Mouse (Mus musculus) lung, postnatal 0 days (tissue): ENCODE data around the gene Vipr2. TPM values are rescaled to one million over a fixed set of nuclear protein-coding genes. Genes with fewer than 3 reads are reported as not detected.

Source experiments
- ATAC-seq: fragments of 200-750 bp; cut with Nextera tagmentation; 2 replicates; pipeline ENCODE4 v1.8.0; 2017; ENCODE audit warnings: moderate library complexity
- DNase-seq: peaks from one replicate; pipeline ENCODE4 v3.0.0-alpha.2; 2016; ENCODE audit warnings: low spot score
- H3K27ac ChIP-seq: fragments of 300-500 bp; sonication (generic); 2 replicates; pipeline ENCODE4 v1.5.1; 2014; ENCODE audit warnings: antibody characterized with exemption, mild to moderate bottlenecking, low read length, mixed read lengths
- H3K27me3 ChIP-seq: fragments of 300-500 bp; sonication (generic); replicated peaks from 2 replicates; pipeline ENCODE4 v1.6.1; 2014; ENCODE audit warnings: low read length, mixed read lengths; ENCODE audit not compliant: insufficient read depth
- H3K36me3 ChIP-seq: fragments of 300-500 bp; sonication (generic); 2 replicates; pipeline ENCODE4 v1.6.1; 2014; ENCODE audit warnings: low read length, mixed read lengths; ENCODE audit not compliant: insufficient read depth
- H3K4me1 ChIP-seq: fragments of 300-500 bp; sonication (generic); 2 replicates; pipeline ENCODE4 v1.6.1; 2014; ENCODE audit warnings: antibody characterized with exemption, low read depth, low read length, mixed read lengths; ENCODE audit not compliant: insufficient read depth
- H3K4me2 ChIP-seq: fragments of 300-500 bp; sonication (generic); replicated peaks from 2 replicates; pipeline ENCODE4 v1.6.1; 2014; ENCODE audit warnings: low read depth, mild to moderate bottlenecking, low read length, moderate library complexity, mixed read lengths
- H3K4me3 ChIP-seq: fragments of 300-500 bp; sonication (generic); 2 replicates; pipeline ENCODE4 v1.5.1; 2014; ENCODE audit warnings: low read depth, low read length
- H3K9ac ChIP-seq: fragments of 300-500 bp; sonication (generic); replicated peaks from 2 replicates; pipeline ENCODE4 v1.6.1; 2014; ENCODE audit warnings: low read depth, mild to moderate bottlenecking
- H3K9me3 ChIP-seq: fragments of 300-500 bp; sonication (generic); 2 replicates; pipeline ENCODE4 v1.6.1; 2016; ENCODE audit warnings: low read length, mixed read lengths
- CTCF ChIP-seq: IDR thresholded peaks from 2 replicates; pipeline ENCODE4 v1.5.1; 2016; ENCODE audit warnings: antibody characterized with exemption, mild to moderate bottlenecking
- EP300 ChIP-seq: IDR thresholded peaks from 2 replicates; pipeline ENCODE4 v1.6.1; 2016; ENCODE audit warnings: antibody characterized with exemption, mild to moderate bottlenecking, control low read depth
- WGBS: fragments of 180-500 bp; shearing (Covaris S2); extraction: QIAGEN DNeasy Blood & Tissue Kit; methylation state at CpG from one replicate; pipeline ENCODE4 v1.1.7; 2014; 5-methylcytosine and 5-hydroxymethylcytosine counted together
- polyA plus RNA-seq: library from polyadenylated mRNA; unstranded; fragments of >200 nt; fragmentation: Nextera tagmentation; extraction: Ambion mirVana; gene quantifications from 2 replicates; pipeline ENCODE4 v1.2.1, GENCODE M21; 2015

Vipr2 gene
- polyA plus RNA-seq, 1 experiment from 2014 or later, result 4.8 TPM

DNA sequence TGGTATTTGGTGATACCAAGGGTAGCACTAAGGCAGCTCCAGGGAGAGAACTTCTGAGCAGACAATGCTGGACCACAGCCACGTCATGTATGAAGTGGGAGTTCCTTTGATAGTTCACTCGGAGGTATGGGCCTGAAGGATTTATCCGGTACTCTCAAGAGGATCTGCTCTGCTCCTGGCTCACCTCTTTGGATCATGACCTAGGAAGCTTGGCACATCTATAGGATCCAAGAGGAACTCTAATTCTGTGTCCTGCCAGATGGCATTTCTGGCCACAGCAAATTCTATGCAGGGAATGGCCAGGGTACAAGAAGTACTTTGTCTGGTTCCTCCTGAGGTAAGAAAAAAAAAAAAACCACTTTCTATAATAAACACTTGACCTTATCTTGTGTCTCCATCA, 12.3 kb downstream of the Vipr2 start:
- Histone ChIP-seq H3K4me2 (no peak overlapping the region), H3K9ac (no peak overlapping the region), H3K27ac (no peak overlapping the region), H3K27me3 (no peaks in the 10 kb centered on the region), H3K4me3 (no peak overlapping the region), H3K4me1 (no peaks in the 10 kb centered on the region), H3K9me3 (no peaks in the 10 kb centered on the region), H3K36me3 (no peaks in the 10 kb centered on the region)
- 82% methylated on average over 3 of the region's 3 CpGs for WGBS
- DNase-seq (no peak), ATAC-seq (no peak)
- TF ChIP-seq CTCF (no peak), EP300 (no peak)

DNA sequence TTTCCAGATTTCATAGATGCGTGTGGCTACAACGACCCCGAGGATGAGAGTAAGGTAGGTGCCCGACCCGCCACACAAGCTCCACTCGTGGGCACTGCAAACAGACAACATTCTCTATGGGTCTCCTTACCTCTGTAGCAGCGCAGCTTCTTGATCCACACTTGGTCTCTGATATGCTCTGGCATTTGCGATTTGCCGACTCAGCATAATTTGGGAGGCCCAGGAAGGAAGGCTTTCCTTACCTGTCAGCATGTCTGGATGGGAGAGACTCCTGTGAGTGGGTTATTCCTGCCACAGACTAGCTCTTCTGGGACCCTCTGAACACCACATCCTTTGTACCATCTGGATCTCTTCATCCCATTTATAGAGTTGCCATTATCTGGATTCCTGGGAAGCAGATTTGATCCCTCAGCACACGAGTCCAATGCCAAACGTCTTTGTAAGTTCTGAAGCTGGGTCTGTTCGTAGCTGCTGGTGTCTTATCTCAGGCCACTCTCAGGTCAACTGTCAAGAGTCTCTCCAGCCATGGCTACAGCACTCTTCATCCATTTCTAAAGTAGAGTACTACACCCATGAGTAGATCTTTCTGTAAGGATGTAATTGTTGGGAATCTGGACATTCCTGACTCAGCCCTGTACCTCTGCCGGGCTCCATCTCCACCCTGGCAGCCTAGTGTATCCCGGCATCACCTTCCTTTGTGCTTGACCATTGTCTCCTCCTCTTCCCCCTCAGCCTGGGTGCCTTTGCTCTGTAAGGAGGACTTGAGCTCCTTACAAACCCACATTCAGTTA, 17.4 kb downstream of the Vipr2 start:
- Histone ChIP-seq H3K9ac (no peak overlapping the region), H3K4me1 (no peaks in the 10 kb centered on the region), H3K27me3 (no peaks in the 10 kb centered on the region), H3K36me3 (no peaks in the 10 kb centered on the region), H3K9me3 (no peaks in the 10 kb centered on the region), H3K4me3 (no peak overlapping the region), H3K27ac (no peak overlapping the region), H3K4me2 (no peak overlapping the region)
- no peak for TF ChIP-seq EP300
- no peak for TF ChIP-seq CTCF
- 74% methylated on average over 14 of the region's 14 CpGs for WGBS
- no peak for DNase-seq
- no peak for ATAC-seq

DNA sequence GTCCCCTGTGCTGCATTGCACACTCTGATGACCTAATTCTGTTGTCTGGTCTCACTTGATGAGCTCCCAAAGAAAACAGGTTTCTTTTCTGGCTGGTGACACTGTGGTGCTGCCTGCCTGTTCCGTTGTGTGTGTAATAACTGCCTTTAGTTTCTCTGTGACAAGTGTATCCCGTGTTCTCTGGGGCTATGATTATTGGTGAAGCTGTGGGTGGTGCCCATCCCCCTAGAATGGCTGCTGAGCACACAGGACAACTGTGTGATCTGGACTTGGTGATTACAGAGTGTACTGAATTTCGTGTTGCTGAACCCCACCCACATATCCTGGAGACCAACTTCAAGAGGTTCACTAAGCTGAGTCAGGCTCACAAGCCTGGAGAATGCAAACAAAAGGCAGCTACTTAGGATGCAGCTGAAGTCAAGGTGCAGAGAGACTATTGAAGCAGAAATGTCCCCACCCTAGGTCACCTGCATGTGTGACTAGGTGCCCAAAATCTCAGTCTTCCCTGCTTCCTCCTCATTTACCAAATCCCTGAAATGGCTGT, 18.9 kb downstream of the Vipr2 start:
- ATAC-seq, result peak; percentile 68
- H3K36me3 ChIP-seq, result no peaks in the 10 kb centered on the region
- H3K9me3 ChIP-seq, result no peaks in the 10 kb centered on the region

DNA sequence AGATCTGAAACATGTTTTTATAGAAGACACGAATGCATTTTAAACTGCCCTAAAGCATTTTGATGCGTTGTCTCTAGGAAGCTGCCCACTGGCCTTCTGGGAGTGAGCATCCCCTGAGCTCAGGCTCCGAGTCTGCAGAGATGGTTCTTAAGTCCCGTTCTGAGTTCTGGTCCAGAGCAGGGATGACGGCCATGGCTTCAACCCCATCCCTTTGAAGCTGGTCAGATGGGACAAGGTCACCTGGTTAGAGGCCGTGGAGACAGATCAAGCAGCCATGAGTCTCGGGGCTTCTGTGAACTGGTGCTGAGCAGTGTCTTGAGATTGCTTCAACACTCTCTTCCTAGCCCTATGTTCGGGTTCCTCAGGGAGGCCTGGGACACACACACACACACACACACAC, 19.6 kb downstream of the Vipr2 start:
- H3K36me3 ChIP-seq, result no peaks in the 10 kb centered on the region
- no peak overlapping the region for H3K9ac ChIP-seq
- ATAC-seq (no peak), DNase-seq (no peak)
- H3K27ac ChIP-seq, result no peak overlapping the region
- no peaks in the 10 kb centered on the region for H3K4me1 ChIP-seq
- no peak overlapping the region for H3K4me3 ChIP-seq
- no peak overlapping the region for H3K4me2 ChIP-seq
- H3K9me3 ChIP-seq, result no peaks in the 10 kb centered on the region
- no peak for TF ChIP-seq CTCF
- TF ChIP-seq EP300, result no peak
- H3K27me3 ChIP-seq, result no peaks in the 10 kb centered on the region
- 88% methylated on average over 8 of the region's 8 CpGs for WGBS

More for the DNA sequence above, 18.9 kb downstream of the Vipr2 start:
- no peak overlapping the region for H3K4me3 ChIP-seq
- H3K27ac ChIP-seq, result no peak overlapping the region
- H3K27me3 ChIP-seq, result no peaks in the 10 kb centered on the region
- no peak overlapping the region for H3K9ac ChIP-seq
- H3K4me2 ChIP-seq, result no peak overlapping the region
- WGBS, result 38% methylated on average over 3 of the region's 3 CpGs
- DNase-seq, result peak; percentile 50
- H3K4me1 ChIP-seq, result no peaks in the 10 kb centered on the region
- no peak for TF ChIP-seq CTCF
- 0 out of 2 replicates have a peak, but pooled peaks have one; percentile 9 for TF ChIP-seq EP300

DNA sequence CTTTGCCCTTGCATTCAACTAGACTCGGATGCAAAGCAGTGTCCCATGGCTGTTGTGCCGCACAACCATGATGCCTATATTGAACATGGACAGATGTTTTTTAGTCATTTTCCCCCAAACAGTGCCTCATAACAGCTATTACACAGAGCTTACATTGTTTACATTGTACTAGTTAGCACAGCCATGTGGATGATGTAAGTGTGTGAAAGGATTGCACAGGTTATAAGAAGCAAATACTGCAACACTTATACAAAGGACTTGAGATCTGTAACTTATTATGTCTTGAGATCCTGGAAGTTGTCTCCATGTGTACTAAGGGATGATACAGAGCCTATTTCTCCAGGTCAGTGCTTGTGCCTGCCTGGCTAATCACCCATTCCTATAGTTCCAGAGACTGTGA, 24.4 kb downstream of the Vipr2 start:
- H3K4me1 ChIP-seq, result no peaks in the 10 kb centered on the region
- H3K36me3 ChIP-seq, result no peaks in the 10 kb centered on the region
- no peak for DNase-seq
- no peak overlapping the region for H3K9ac ChIP-seq
- no peaks in the 10 kb centered on the region for H3K27me3 ChIP-seq
- peak; percentile 50 for ATAC-seq
- no peak overlapping the region for H3K4me3 ChIP-seq
- H3K4me2 ChIP-seq, result no peak overlapping the region
- H3K27ac ChIP-seq, result no peak overlapping the region
- WGBS, result 79% methylated on average over 2 of the region's 2 CpGs
- no peaks in the 10 kb centered on the region for H3K9me3 ChIP-seq
- TF ChIP-seq CTCF, result no peak
- TF ChIP-seq EP300, result no peak

DNA sequence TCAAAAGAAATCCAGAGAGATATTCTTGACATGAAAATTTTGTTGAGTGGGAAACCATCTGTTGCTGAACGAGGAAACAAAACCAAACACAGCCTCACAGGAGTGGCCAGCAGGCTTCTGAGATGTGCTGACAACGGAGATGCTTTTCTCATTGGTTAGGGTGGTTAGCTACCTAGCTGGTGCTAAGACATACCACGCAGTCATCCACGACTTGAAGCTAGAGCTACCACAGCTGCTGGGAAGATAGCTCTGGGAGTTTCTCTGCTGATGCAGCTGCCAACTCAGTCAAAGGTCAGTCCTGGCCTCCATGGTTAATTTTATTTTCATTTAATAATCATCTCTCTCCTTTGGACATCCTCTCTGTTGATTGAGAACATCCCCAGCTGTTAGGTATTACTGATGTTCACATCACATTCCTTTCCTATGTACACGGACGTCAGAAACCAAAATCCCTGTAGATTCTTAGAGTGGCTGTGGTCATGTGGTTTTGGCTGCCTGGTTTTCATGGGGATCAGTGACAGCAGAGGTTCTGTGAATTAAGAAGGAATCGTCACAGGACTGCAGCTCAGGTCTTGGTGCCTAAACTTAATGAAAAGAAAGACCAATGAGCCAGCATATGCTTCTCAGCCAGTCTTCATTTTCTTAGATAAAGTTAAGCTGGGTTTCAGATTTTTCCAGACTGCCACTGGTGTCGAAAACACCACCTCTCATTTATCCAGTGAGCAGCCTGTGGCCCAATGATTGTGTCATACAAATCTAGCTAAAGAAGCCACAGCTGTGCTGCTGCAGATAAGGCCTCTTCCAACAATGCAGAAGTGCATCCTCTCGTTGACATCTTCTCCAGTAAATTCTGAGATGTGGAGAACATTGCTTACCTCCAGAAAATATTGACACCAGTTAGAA, 32.2 kb downstream of the Vipr2 start:
- peak; percentile 89 for ATAC-seq
- whole genome bisulfite sequencing, result 52% methylated on average over 9 of the region's 9 CpGs
- Histone ChIP-seq H3K27me3 (no peaks in the 10 kb centered on the region), H3K27ac (peak overlapping the region; percentile 71), H3K4me3 (no peak overlapping the region), H3K9me3 (no peaks in the 10 kb centered on the region), H3K36me3 (no peaks in the 10 kb centered on the region), H3K4me2 (no peak overlapping the region), H3K4me1 (no peaks in the 10 kb centered on the region), H3K9ac (no peak overlapping the region)
- DNase-seq, result peak; percentile 87
- TF ChIP-seq CTCF, result no peak
- TF ChIP-seq EP300, result peak; percentile 76
